Mouse (Mus musculus) embryonic stem cell, embryonic (primary cell): Measurements from ENCODE around the gene Iqch.

Source experiments
- CTCF ChIA-PET, 4 experiments: fragments of 300-600 bp in 2 of 4; fragments of 350-600 bp in 2 of 4; sonication (Branson Sonifier 250); formaldehyde crosslinking; loops; one replicate each; lab custom pipeline; 2022; ENCODE audit warnings: inconsistent platforms in 2 of 4; lab: Charles Lee
- POLR2A ChIA-PET, 4 experiments: fragments of 300-600 bp in 2 of 4; fragments of 350-600 bp in 2 of 4; sonication (Branson Sonifier 250); formaldehyde crosslinking; loops; one replicate each; lab custom pipeline; 2022; ENCODE audit warnings: antibody characterized with exemption in 4 of 4, inconsistent platforms in 1 of 4; lab: Charles Lee

The Iqch gene

GRCm38 (mm10) chr9:63617967-63618366, 15.7 kb upstream of the Iqch start:
- POLR2A ChIA-PET, result interaction anchor here in 2 of 4 experiments (0.6 to 0.9 kb wide), 3 partner anchors 16 to 342 kb away, joined by 3 to 6 read pairs (median 3); no protein-coding TSS in a partner anchor
- CTCF ChIA-PET, result interaction anchor here in 1 of 4 experiments (1.4 kb wide), 1 partner anchor 12 kb away, joined by 3 read pairs; no protein-coding TSS in a partner anchor

GRCm38 (mm10) chr9:63614018-63614985, 12.0 kb upstream of the Iqch start:
- POLR2A ChIA-PET, result no interaction called here
- CTCF ChIA-PET, result interaction anchor here in 2 of 4 experiments (0.8 to 1.1 kb wide), 2 partner anchors 9 to 109 kb away, joined by 3 read pairs; no protein-coding TSS in a partner anchor

GRCm38 (mm10) chr9:63613569-63613968, 11.3 kb upstream of the Iqch start:
- POLR2A ChIA-PET, result interaction anchor here in 2 of 4 experiments (0.6 to 1.4 kb wide), 4 partner anchors 41 to 619 kb away, joined by 3 to 5 read pairs (median 3); partner anchors contain the start of gene Smad3 (in 1 of the 2)
- CTCF ChIA-PET, result interaction anchor here in 2 of 4 experiments (0.6 to 1.1 kb wide), 6 partner anchors 10 to 227 kb away, joined by 3 to 4 read pairs (median 3); no protein-coding TSS in a partner anchor

- POLR2A ChIA-PET, result interaction anchor here in 3 of 4 experiments (0.5 to 1.4 kb wide), 6 partner anchors 40 to 620 kb away, joined by 3 to 5 read pairs (median 3); partner anchors contain the start of gene Smad3 (in 1 of the 3)
- CTCF ChIA-PET, result interaction anchor here in 3 of 4 experiments (0.6 to 1.1 kb wide), 9 partner anchors 12 to 533 kb away, joined by 3 to 6 read pairs (median 3); no protein-coding TSS in a partner anchor
These were observed 10.5 kb upstream of the Iqch start for GRCm38 (mm10) chr9:63612565-63613515.

- ChIA-PET POLR2A (no interaction called here), CTCF (no interaction called here)
These were observed 9.7 kb upstream of the Iqch start for GRCm38 (mm10) chr9:63611967-63612366.

GRCm38 (mm10) chr9:63610841-63611366, 8.6 kb upstream of the Iqch start:
- CTCF ChIA-PET, result interaction anchor here in 1 of 4 experiments (0.6 kb wide), 1 partner anchor 299 kb away, joined by 5 read pairs; no protein-coding TSS in a partner anchor

GRCm38 (mm10) chr9:63610231-63610630, 7.9 kb upstream of the Iqch start:
- CTCF ChIA-PET, result no interaction called here
- POLR2A ChIA-PET, result interaction anchor here in 3 of 4 experiments (0.7 to 0.9 kb wide), 3 partner anchors 11 to 15 kb away, joined by 3 to 5 read pairs (median 3); no protein-coding TSS in a partner anchor

More at GRCm38 (mm10) chr9:63610841-63611366, 8.6 kb upstream of the Iqch start:
- POLR2A ChIA-PET, result interaction anchor here in 1 of 4 experiments (0.6 kb wide), 1 partner anchor 9 kb away, joined by 6 read pairs; no protein-coding TSS in a partner anchor

- ChIA-PET CTCF (no interaction called here), POLR2A (interaction anchor here in 3 of 4 experiments (0.7 to 1.1 kb wide), 4 partner anchors 11 to 193 kb away, joined by 3 to 5 read pairs (median 3); no protein-coding TSS in a partner anchor)
These were observed 7.5 kb upstream of the Iqch start for GRCm38 (mm10) chr9:63609776-63610175.

- ChIA-PET CTCF (interaction anchor here in 1 of 4 experiments (0.6 kb wide), 1 partner anchor 776 kb away, joined by 4 read pairs; the partner anchor contains the start of gene Megf11), POLR2A (interaction anchor here in 1 of 4 experiments (0.9 to 1.2 kb wide), 3 partner anchors 10 to 194 kb away, joined by 3 read pairs; no protein-coding TSS in a partner anchor)
These were observed 7.0 kb upstream of the Iqch start for GRCm38 (mm10) chr9:63609246-63609645.

- CTCF ChIA-PET, result no interaction called here
- POLR2A ChIA-PET, result interaction anchor here in 1 of 4 experiments (1.2 kb wide), 1 partner anchor 9 kb away, joined by 3 read pairs; no protein-coding TSS in a partner anchor
These were observed 5.7 kb upstream of the Iqch start for GRCm38 (mm10) chr9:63608006-63608405.

- ChIA-PET CTCF (interaction anchor here (0.6 to 1.3 kb wide), 9 partner anchors 12 to 987 kb away, joined by 3 to 4 read pairs (median 3); no protein-coding TSS in a partner anchor), POLR2A (interaction anchor here in 1 of 4 experiments (0.9 to 1.2 kb wide), 2 partner anchors 25 to 151 kb away, joined by 3 to 4 read pairs; partner anchors contain the start of gene Smad3)
These were observed 4.3 kb upstream of the Iqch start for GRCm38 (mm10) chr9:63606594-63606993.

- POLR2A ChIA-PET, result interaction anchor here in 3 of 4 experiments (0.6 to 2.0 kb wide), 7 partner anchors 12 to 233 kb away, joined by 3 to 9 read pairs (median 3); no protein-coding TSS in a partner anchor
- CTCF ChIA-PET, result interaction anchor here in 2 of 4 experiments (0.6 to 1.0 kb wide), 3 partner anchors 42 to 248 kb away, joined by 3 to 6 read pairs (median 3); no protein-coding TSS in a partner anchor
These were observed 1.6 kb upstream of the Iqch start for GRCm38 (mm10) chr9:63603849-63604248.

GRCm38 (mm10) chr9:63596660-63597059, 5.6 kb downstream of the Iqch start:
- CTCF ChIA-PET, result no interaction called here

GRCm38 (mm10) chr9:63595652-63596051, 6.6 kb downstream of the Iqch start:
- ChIA-PET CTCF (interaction anchor here in 1 of 4 experiments (1.0 kb wide), 1 partner anchor 314 kb away, joined by 3 read pairs; no protein-coding TSS in a partner anchor), POLR2A (no interaction called here)

More at GRCm38 (mm10) chr9:63596660-63597059, 5.6 kb downstream of the Iqch start:
- POLR2A ChIA-PET, result no interaction called here

- POLR2A ChIA-PET, result no interaction called here
- CTCF ChIA-PET, result interaction anchor here in 1 of 4 experiments (1.0 kb wide), 1 partner anchor 315 kb away, joined by 3 read pairs; no protein-coding TSS in a partner anchor
These were observed 7.3 kb downstream of the Iqch start for GRCm38 (mm10) chr9:63595032-63595431.

- ChIA-PET CTCF (no interaction called here), POLR2A (no interaction called here)
These were observed 10.5 kb downstream of the Iqch start for GRCm38 (mm10) chr9:63591661-63592256.
